8 mouse cellular contexts compared by ENCODE assay signal in genomic region chr13:41758550-41759465, GRCm38 (mm10).
A peak's percentile ranks its signal among the peaks of the same experiment; 100 is the strongest.
DNase-seq lines count a peak whose midpoint lies in the region; ATAC-seq lines count a peak whose summit lies in the region.
"Had no signal": no experiment of that assay in that cellular context is flagged by ENCODE, and none has a peak within 500 bp of the region (broad histone marks: within the 10 kb centered on the region; RNA-seq: fewer than 3 reads in every experiment).

No protein-coding gene starts in this region.

- ATAC-seq in forebrain, embryonic 14.5 days, result peak; percentile 82
- peak; percentile 64 for ATAC-seq in megakaryocyte progenitor cell, adult 5-6 weeks (replicated peaks; ENCODE audit: poor library complexity)
- no peak for ATAC-seq in erythroblast, adult 5-6 weeks (replicated peaks; ENCODE audit: low FRiP score, poor library complexity, severe bottlenecking)
- ATAC-seq: Patski had no signal

- 23% methylated on average over 19 of the region's 19 CpGs for WGBS in forebrain, embryonic 14.5 days

- H3K4me1 ChIP-seq in forebrain, embryonic 14.5 days (ENCODE audit: control insufficient read depth, insufficient read depth, low read length), result peaks cover 20% of the 10 kb centered on the region

- H3K36me3 ChIP-seq in forebrain, embryonic 14.5 days (ENCODE audit: control insufficient read depth, insufficient read depth, low read length), result no peaks in the 10 kb centered on the region

- peak overlapping the region; percentile 39 for H3K4me2 ChIP-seq in forebrain, embryonic 14.5 days (ENCODE audit: low read length)

- DNase-seq in right cerebral cortex, adult 18-20 months, result peak; percentile 74
- no peak for DNase-seq in right cerebral cortex, postnatal 4 days
- peak; percentile 69 for DNase-seq in forebrain, embryonic 14.5 days (ENCODE audit: low spot score)
- DNase-seq in kidney, adult 8-10 months, result no peak
- DNase-seq in thymus, adult 18-20 months, result no peak

- H3K27ac ChIP-seq in forebrain, embryonic 14.5 days (ENCODE audit: low read depth, low read length), result peak overlapping the region; percentile 1; the same call in 1 of the 2 replicates

- no peak overlapping the region for H3K4me3 ChIP-seq in forebrain, embryonic 14.5 days (ENCODE audit: low read depth, low read length)

- H3K27me3 ChIP-seq in forebrain, embryonic 14.5 days (replicated peaks; ENCODE audit: control insufficient read depth, insufficient read depth, low read length), result no peaks in the 10 kb centered on the region
- H3K27me3 ChIP-seq: Patski had no signal

- no peak overlapping the region for H3K9ac ChIP-seq in forebrain, embryonic 14.5 days (ENCODE audit: low read length)

- no peaks in the 10 kb centered on the region for H3K9me3 ChIP-seq in forebrain, embryonic 14.5 days (replicated peaks; ENCODE audit: control insufficient read depth, low read length)

Comparison
In these comparisons a context has a peak if more than half of its experiments do, and no peak if none do; other contexts are left out.
1. DNase-seq: peak in right cerebral cortex, adult 18-20 months (single experiment) and forebrain, embryonic 14.5 days (single experiment); none in right cerebral cortex, postnatal 4 days (single experiment), kidney, adult 8-10 months (0 of 2) and thymus, adult 18-20 months (0 of 2).